Mouse (Mus musculus) bone marrow macrophage, adult 2 months (primary cell): ENCODE data around the gene Glis3.

ENCODE experiments used
- CTCF ChIP-seq: IDR thresholded peaks from 2 replicates; pipeline ENCODE4 v1.5.1; 2012; ENCODE audit warnings: low read depth, mild to moderate bottlenecking, low read length, moderate library complexity
- POLR2A ChIP-seq: IDR thresholded peaks from 2 replicates; pipeline ENCODE4 v1.6.1; 2012; ENCODE audit warnings: mild to moderate bottlenecking, low read depth, low read length, borderline replicate concordance

DNA sequence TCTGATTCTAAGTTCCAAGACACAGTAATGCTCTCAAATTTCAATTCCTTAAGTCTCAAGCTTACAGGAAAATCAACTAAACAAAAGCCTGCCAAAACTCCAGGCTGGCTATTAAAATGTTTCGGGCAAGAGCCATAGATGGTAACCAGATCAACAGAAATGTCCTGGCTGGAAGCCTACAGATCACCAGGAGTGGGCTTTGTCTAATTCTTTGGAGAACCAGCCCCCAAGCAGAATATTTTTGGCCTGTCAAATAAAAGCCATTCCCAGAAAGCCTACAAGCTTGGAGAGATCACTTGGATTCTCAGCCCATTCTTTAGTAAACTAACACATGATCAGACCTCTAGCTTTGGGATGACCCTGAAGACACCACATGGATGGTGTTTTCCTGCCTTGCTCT, 303.5 kb downstream of the Glis3 start:
- TF ChIP-seq POLR2A (no peak), CTCF (no peak)
